Mouse (Mus musculus) stomach, postnatal 0 days (tissue): ENCODE measurements around the gene Fxyd7.

Experiments
- CTCF ChIP-seq: IDR thresholded peaks from 2 replicates; pipeline ENCODE4 v1.5.1; 2016; ENCODE audit warnings: antibody characterized with exemption, low read depth, mild to moderate bottlenecking, moderate library complexity
- EP300 ChIP-seq: optimal IDR thresholded peaks from 2 replicates; pipeline ENCODE3; 2016; ENCODE audit warnings: antibody characterized with exemption

DNA sequence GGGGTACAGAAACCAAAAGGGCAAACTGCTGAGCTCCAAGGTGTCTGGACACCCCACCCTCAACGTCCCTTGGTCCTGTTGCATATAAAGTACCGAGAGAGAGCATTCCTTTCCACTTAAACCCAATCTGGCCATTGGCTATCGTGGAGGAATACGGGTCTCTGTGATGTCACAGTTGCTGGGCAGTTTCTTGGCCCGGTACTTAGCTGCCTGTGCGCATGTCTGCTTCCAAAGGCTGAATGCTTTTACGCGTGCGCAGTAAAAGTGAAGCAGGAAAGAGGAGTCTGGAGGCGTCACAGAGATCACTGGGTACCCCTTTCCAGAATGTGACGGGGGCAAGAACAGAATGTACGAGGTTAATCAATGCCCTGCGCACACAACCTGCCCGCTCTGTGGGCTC, 18.2 kb upstream of the Fxyd7 start:
- no peak for TF ChIP-seq CTCF
- no peak for TF ChIP-seq EP300
